Mouse (Mus musculus) embryonic facial prominence, embryonic 11.5 days (tissue): ENCODE data around the gene Slc43a3. TPM values are rescaled to one million over a fixed set of nuclear protein-coding genes. Genes with fewer than 3 reads are reported as not detected.

Source experiments
- ATAC-seq: fragments of 200-750 bp; cut with Nextera tagmentation; replicated peaks from 2 replicates; pipeline ENCODE4 v1.8.0; 2017; ENCODE audit warnings: low read depth; ENCODE audit not compliant: insufficient number of reproducible peaks, low FRiP score, low TSS enrichment
- DNase-seq: peaks from one replicate; pipeline ENCODE4 v3.0.0-alpha.2; 2015; ENCODE audit warnings: low spot score
- H3K27ac ChIP-seq: fragments of 300-500 bp; sonication (generic); replicated peaks from 2 replicates; pipeline ENCODE4 v1.5.1; 2014; ENCODE audit warnings: mild to moderate bottlenecking, low read depth, low read length, control low read depth
- H3K27me3 ChIP-seq: fragments of 300-500 bp; sonication (generic); 2 replicates; pipeline ENCODE4 v1.6.1; 2014; ENCODE audit warnings: mild to moderate bottlenecking, low read length, moderate library complexity, mixed read lengths; ENCODE audit not compliant: control insufficient read depth, insufficient read depth
- H3K36me3 ChIP-seq: fragments of 300-500 bp; sonication (generic); replicated peaks from 2 replicates; pipeline ENCODE4 v1.6.1; 2014; ENCODE audit warnings: low read depth, mild to moderate bottlenecking, low read length, moderate library complexity, mixed read lengths; ENCODE audit not compliant: control insufficient read depth, insufficient read depth
- H3K4me1 ChIP-seq: fragments of 300-500 bp; sonication (generic); 2 replicates; pipeline ENCODE4 v1.6.1; 2014; ENCODE audit warnings: low read length, mixed read lengths; ENCODE audit not compliant: control insufficient read depth, insufficient read depth
- H3K4me2 ChIP-seq: fragments of 300-500 bp; sonication (generic); 2 replicates; pipeline ENCODE4 v1.6.1; 2014; ENCODE audit warnings: low read depth, mild to moderate bottlenecking, control low read depth, low read length, moderate library complexity
- H3K4me3 ChIP-seq: fragments of 300-500 bp; sonication (generic); 2 replicates; pipeline ENCODE4 v1.5.1; 2014; ENCODE audit warnings: low read depth, low read length, control low read depth
- H3K9ac ChIP-seq: fragments of 300-500 bp; sonication (generic); replicated peaks from 2 replicates; pipeline ENCODE4 v1.6.1; 2014; ENCODE audit warnings: mild to moderate bottlenecking, control low read depth, low read length
- H3K9me3 ChIP-seq: fragments of 300-500 bp; sonication (generic); replicated peaks from 2 replicates; pipeline ENCODE4 v1.6.1; 2016; ENCODE audit warnings: mild to moderate bottlenecking, low read length, inconsistent platforms, mixed read lengths; ENCODE audit not compliant: control insufficient read depth
- WGBS: fragments of 180-500 bp; shearing (Covaris S2); extraction: QIAGEN DNeasy Blood & Tissue Kit; methylation state at CpG from one replicate; pipeline ENCODE4 v1.1.7; 2014; 5-methylcytosine and 5-hydroxymethylcytosine counted together
- polyA plus RNA-seq: library from polyadenylated mRNA; unstranded; fragments of >200 nt; fragmentation: Nextera tagmentation; extraction: Ambion mirVana; gene quantifications from 2 replicates; pipeline ENCODE4 v1.2.1, GENCODE M21; 2014

Gene Slc43a3
- polyA plus RNA-seq, 1 experiment from 2014 or later, result 37.2 TPM

DNA sequence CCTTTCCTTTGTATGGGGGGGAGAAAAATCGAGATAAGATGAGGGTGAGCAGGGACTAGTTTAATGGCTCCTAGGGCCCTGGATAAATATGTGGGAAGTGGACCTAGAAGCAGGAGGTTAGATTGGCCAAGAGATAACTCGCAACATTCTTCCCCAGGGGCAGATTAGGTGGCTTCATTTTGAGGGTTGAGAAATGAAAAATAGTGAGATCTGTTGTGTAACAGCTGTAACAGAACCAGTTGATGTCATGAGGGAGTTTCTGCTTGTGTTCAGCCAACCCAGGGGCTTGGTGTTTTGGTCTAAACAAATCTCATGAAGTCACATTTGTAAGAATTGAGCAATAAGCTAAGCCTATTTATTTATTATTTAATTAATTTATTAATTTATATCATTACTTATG is 5.0 kb downstream of the Slc43a3 start:
- DNase-seq (no peak), ATAC-seq (no peak)
- Histone ChIP-seq H3K4me3 (no peak overlapping the region), H3K36me3 (no peaks in the 10 kb centered on the region), H3K27ac (no peak overlapping the region), H3K27me3 (no peaks in the 10 kb centered on the region), H3K4me1 (no peaks in the 10 kb centered on the region), H3K9me3 (no peaks in the 10 kb centered on the region), H3K4me2 (no peak overlapping the region), H3K9ac (no peak overlapping the region)
- WGBS, result 73% methylated on average over 2 of the region's 2 CpGs

DNA sequence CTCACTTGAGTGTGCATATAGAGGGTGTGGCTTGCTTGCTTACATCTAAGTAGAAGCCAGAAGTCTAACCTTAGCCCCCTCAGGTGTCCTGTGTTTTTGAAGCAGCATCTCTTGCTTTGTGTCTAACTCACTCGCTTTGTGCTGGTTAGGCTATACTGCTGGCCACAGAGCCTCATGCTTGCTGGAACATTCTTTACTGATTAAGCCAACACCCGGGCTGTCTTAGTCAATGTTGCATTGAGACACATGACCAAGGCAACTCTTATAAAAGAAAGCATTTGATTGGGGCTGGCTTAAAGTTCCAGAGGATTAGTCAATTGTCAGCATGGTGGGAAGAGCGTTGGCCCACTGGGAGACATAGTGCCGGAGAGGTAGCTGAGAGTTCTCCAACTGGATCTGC is 5.4 kb downstream of the Slc43a3 start:
- Histone ChIP-seq H3K4me1 (no peaks in the 10 kb centered on the region), H3K36me3 (no peaks in the 10 kb centered on the region), H3K9me3 (no peaks in the 10 kb centered on the region), H3K27me3 (no peaks in the 10 kb centered on the region), H3K27ac (no peak overlapping the region), H3K4me2 (no peak overlapping the region), H3K9ac (no peak overlapping the region), H3K4me3 (no peak overlapping the region)
- 93% methylated on average over 4 of the region's 4 CpGs for WGBS
- DNase-seq, result no peak
- no peak for ATAC-seq

DNA sequence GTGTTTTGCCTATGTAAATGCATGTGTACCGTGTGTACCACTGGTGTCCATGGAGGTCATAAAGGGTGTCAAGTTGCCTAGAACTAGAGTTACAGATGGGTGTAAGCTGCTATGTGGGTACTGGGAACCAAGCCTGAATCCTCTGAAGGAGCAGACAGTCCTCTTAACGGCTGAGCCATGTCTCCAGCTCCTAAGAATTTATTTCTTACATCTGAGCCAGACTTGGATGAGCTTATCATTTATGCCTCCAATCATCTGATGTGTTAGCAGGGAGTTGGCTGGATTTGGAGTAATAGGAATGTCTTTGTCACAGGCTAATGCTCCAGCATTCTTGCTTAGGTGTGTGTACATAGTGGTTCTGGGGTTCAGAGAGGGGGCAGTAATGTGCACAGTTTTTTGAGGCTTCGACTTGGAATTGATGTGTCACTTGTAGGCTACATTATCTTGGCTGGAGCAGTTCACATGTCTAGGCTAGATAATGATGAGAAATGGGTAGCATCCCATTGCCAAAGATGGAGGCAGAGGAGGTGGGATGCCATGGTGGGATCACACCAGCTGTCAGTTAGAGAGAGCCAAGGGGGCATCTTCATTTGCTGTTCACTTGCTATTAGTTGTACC is 10.9 kb downstream of the Slc43a3 start:
- Histone ChIP-seq H3K36me3 (no peaks in the 10 kb centered on the region; the same call in 1 of the 2 replicates), H3K4me1 (no peaks in the 10 kb centered on the region), H3K4me3 (no peak overlapping the region), H3K4me2 (no peak overlapping the region), H3K27ac (no peak overlapping the region), H3K9ac (no peak overlapping the region), H3K9me3 (no peaks in the 10 kb centered on the region), H3K27me3 (no peaks in the 10 kb centered on the region)
- DNase-seq (no peak), ATAC-seq (no peak)
- WGBS, result 94% methylated on average over 3 of the region's 3 CpGs

DNA sequence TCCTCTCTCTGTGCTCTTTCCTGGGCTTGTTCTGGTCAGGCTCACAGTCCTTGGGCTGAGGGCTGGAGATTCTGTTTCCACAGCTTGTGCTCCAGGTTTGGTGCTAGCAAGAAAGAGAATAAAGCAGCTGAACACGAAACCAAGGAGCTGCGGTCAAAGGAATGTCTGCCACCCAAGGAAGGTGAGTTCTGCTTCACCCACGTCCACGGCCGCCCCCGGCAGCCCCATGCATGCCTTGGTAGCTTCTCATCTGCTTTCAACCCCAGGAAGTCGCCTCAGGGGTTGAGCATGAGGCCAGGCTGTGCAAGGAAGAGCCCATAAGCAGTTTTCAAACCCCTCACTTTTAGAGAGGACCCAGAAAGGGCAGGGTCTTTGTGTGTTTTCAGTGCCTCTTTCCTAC is 11.9 kb downstream of the Slc43a3 start:
- no peak overlapping the region for H3K4me2 ChIP-seq
- no peaks in the 10 kb centered on the region; the same call in 1 of the 2 replicates for H3K36me3 ChIP-seq
- H3K27ac ChIP-seq, result no peak overlapping the region
- H3K9me3 ChIP-seq, result no peaks in the 10 kb centered on the region
- WGBS, result 89% methylated on average over 7 of the region's 7 CpGs
- no peaks in the 10 kb centered on the region for H3K27me3 ChIP-seq
- H3K4me3 ChIP-seq, result no peak overlapping the region
- H3K9ac ChIP-seq, result no peak overlapping the region
- ATAC-seq (no peak), DNase-seq (no peak)
- H3K4me1 ChIP-seq, result no peaks in the 10 kb centered on the region

DNA sequence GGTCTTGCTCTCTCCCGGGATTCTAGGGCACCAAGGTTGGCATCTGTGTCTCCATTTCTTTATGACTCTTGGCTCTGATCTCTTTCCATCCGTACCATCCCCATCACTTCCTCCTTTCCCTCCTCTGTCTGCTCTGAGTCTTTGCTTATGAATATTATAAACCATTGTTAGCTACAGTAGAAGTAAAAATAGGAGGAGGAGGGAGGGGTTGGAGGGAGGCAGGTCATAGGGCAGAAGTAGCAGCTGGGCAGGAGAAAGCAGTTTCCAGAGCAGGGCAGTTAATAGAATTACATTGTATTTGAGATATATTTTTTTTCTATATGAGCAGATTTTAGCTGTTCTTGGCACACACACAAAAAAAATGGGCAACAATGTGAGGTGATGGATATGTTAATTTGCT is 12.3 kb downstream of the Slc43a3 start:
- DNase-seq, result no peak

DNA sequence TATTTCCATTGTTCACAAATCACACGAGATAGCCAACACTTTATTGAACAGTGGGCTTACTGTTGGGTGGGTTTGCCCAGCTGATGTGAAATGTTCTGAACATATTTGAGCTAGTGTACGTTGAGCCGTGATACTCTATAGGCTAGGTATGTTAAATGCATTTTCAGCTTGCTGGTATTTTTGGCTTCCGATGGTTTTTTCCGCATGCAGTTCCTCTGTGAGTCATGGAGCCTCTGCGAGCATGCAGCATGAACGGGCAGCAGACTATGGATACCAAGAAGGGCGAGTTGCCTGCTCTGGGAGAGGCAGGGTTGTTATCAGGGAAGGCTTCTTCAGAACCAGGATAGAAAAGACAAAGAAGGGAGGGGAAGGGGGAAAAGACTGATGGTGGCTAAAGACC is 14.6 kb downstream of the Slc43a3 start:
- no peak overlapping the region for H3K9ac ChIP-seq
- H3K4me1 ChIP-seq, result no peaks in the 10 kb centered on the region
- ATAC-seq (no peak), DNase-seq (no peak)
- no peaks in the 10 kb centered on the region for H3K9me3 ChIP-seq
- H3K27ac ChIP-seq, result no peak overlapping the region
- H3K36me3 ChIP-seq, result no peaks in the 10 kb centered on the region; the same call in 1 of the 2 replicates
- H3K4me3 ChIP-seq, result no peak overlapping the region
- 94% methylated on average over 8 of the region's 8 CpGs for WGBS
- H3K27me3 ChIP-seq, result no peaks in the 10 kb centered on the region
- H3K4me2 ChIP-seq, result no peak overlapping the region

More for the DNA sequence above, 12.3 kb downstream of the Slc43a3 start:
- ATAC-seq, result no peak
- no peaks in the 10 kb centered on the region; the same call in 1 of the 2 replicates for H3K36me3 ChIP-seq
- no peaks in the 10 kb centered on the region for H3K9me3 ChIP-seq
- H3K4me1 ChIP-seq, result no peaks in the 10 kb centered on the region
- no peak overlapping the region for H3K4me2 ChIP-seq
- WGBS, result 92% methylated on average over 2 of the region's 2 CpGs
- H3K9ac ChIP-seq, result no peak overlapping the region
- no peak overlapping the region for H3K27ac ChIP-seq
- H3K4me3 ChIP-seq, result no peak overlapping the region
- H3K27me3 ChIP-seq, result no peaks in the 10 kb centered on the region

DNA sequence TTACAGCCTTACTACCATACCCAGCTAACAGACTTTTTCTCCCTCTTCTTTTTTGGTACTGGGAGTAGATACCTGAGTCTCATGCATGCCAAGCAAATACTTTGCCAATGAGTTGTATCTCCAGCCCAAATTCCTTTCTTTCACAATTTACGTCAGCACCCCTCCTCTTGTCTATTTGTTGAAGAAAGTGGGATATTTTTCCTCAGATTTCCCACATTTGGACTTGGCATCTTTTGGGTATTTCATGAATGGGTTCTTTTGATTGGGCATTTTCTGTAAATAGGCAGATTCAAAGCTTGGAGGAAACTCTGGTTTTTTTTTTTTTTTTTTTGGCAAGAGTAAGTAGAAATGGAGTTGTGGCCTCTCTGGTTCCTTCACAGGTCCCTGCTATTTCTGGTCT is 15.9 kb downstream of the Slc43a3 start:
- ATAC-seq (no peak), DNase-seq (no peak)
- Histone ChIP-seq H3K27ac (no peak overlapping the region), H3K27me3 (no peaks in the 10 kb centered on the region), H3K4me1 (no peaks in the 10 kb centered on the region), H3K9ac (no peak overlapping the region), H3K4me2 (no peak overlapping the region), H3K36me3 (no peaks in the 10 kb centered on the region; the same call in none of the 2 replicates), H3K4me3 (no peak overlapping the region), H3K9me3 (no peaks in the 10 kb centered on the region)
- 88% methylated on average over 1 of the region's 1 CpGs for WGBS

DNA sequence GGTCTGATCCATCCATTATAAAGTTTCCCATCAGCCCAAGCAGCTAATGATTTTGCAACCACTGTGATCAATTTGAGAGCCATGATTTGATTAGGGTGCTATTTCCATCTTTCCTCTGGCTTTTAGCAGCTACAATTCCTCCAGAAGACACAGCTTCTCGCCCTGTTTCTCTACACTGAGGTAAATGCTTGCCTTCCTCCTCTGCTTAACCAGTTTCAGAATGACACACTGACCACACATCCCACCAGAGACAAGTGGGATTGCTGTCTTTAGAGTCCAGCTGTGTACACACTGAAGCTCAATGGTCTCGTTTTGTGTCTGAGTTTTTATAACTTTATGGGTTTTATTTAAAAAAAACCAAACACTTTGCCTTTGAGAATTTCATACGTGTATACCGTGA is 16.3 kb downstream of the Slc43a3 start:
- 82% methylated on average over 4 of the region's 4 CpGs for WGBS
- H3K4me2 ChIP-seq, result no peak overlapping the region
- no peak overlapping the region for H3K4me3 ChIP-seq
- no peak overlapping the region for H3K9ac ChIP-seq
- H3K36me3 ChIP-seq, result no peaks in the 10 kb centered on the region; the same call in none of the 2 replicates
- ATAC-seq, result no peak
- H3K27me3 ChIP-seq, result no peaks in the 10 kb centered on the region
- H3K27ac ChIP-seq, result no peak overlapping the region
- no peaks in the 10 kb centered on the region for H3K4me1 ChIP-seq
- no peak for DNase-seq
- H3K9me3 ChIP-seq, result no peaks in the 10 kb centered on the region
